Mouse (Mus musculus) limb, embryonic 11.5 days (tissue): ENCODE measurements around the gene Mrap2. TPM values are rescaled to one million over a fixed set of nuclear protein-coding genes. Genes with fewer than 3 reads are reported as not detected.

Source experiments
- polyA plus RNA-seq: library from polyadenylated mRNA; unstranded; fragments of >200 nt; fragmentation: Nextera tagmentation; extraction: Ambion mirVana; gene quantifications from 2 replicates; pipeline ENCODE4 v1.2.1, GENCODE M21; 2014

The Mrap2 gene
- polyA plus RNA-seq, 1 experiment from 2014 or later, result 0.15 TPM

Other genes with a start within 250 kb of the Mrap2 start
- gene Ripply2, start 128.8 kb upstream of the Mrap2 start, polyA plus RNA-seq, result not detected in 2 replicates
- gene Cyb5r4, start 122.3 kb upstream of the Mrap2 start, polyA plus RNA-seq, result 63.4 and 64.6 TPM in 2 replicates
- 10.2 and 11.7 TPM in 2 replicates for gene Cep162, start 111.2 kb downstream of the Mrap2 start, polyA plus RNA-seq